Mouse (Mus musculus) midbrain, embryonic 14.5 days (tissue): ENCODE results near the gene Pgpep1. TPM values are rescaled to one million over a fixed set of nuclear protein-coding genes. Genes with fewer than 3 reads are reported as not detected.

Experiments used
- ATAC-seq: fragments of 200-750 bp; cut with Nextera tagmentation; 2 replicates; pipeline ENCODE4 v1.8.0; 2017; ENCODE audit warnings: moderate number of reproducible peaks, moderate library complexity; ENCODE audit not compliant: low FRiP score, low TSS enrichment
- DNase-seq: peaks from one replicate; pipeline ENCODE4 v3.0.0-alpha.2; 2015
- H3K27ac ChIP-seq: fragments of 300-500 bp; sonication (generic); replicated peaks from 2 replicates; pipeline ENCODE4 v1.5.1; 2014; ENCODE audit warnings: mild to moderate bottlenecking, low read depth, low read length, moderate library complexity
- H3K27me3 ChIP-seq: fragments of 300-500 bp; sonication (generic); 2 replicates; pipeline ENCODE4 v1.6.1; 2014; ENCODE audit warnings: low read length, control low read depth, mixed read lengths; ENCODE audit not compliant: control insufficient read depth, insufficient read depth
- H3K36me3 ChIP-seq: fragments of 300-500 bp; sonication (generic); 2 replicates; pipeline ENCODE4 v1.6.1; 2014; ENCODE audit warnings: low read length, control low read depth; ENCODE audit not compliant: control insufficient read depth, insufficient read depth
- H3K4me1 ChIP-seq: fragments of 300-500 bp; sonication (generic); 2 replicates; pipeline ENCODE4 v1.6.1; 2014; ENCODE audit warnings: mild to moderate bottlenecking, antibody characterized with exemption, low read length, control low read depth; ENCODE audit not compliant: control insufficient read depth, insufficient read depth
- H3K4me2 ChIP-seq: fragments of 300-500 bp; sonication (generic); 2 replicates; pipeline ENCODE4 v1.6.1; 2014; ENCODE audit warnings: mild to moderate bottlenecking, low read length, moderate library complexity
- H3K4me3 ChIP-seq: fragments of 300-500 bp; sonication (generic); replicated peaks from 2 replicates; pipeline ENCODE4 v1.5.1; 2014; ENCODE audit warnings: low read depth, low read length
- H3K9ac ChIP-seq: fragments of 300-500 bp; sonication (generic); replicated peaks from 2 replicates; pipeline ENCODE4 v1.6.1; 2014; ENCODE audit warnings: mild to moderate bottlenecking, low read length, moderate library complexity
- H3K9me3 ChIP-seq: fragments of 300-500 bp; sonication (generic); 2 replicates; pipeline ENCODE4 v1.6.1; 2016; ENCODE audit warnings: low read length, control low read depth, mixed read lengths; ENCODE audit not compliant: control insufficient read depth
- WGBS: fragments of 180-500 bp; shearing (Covaris S2); extraction: QIAGEN DNeasy Blood & Tissue Kit; methylation state at CpG from one replicate; pipeline ENCODE4 v1.1.7; 2014; 5-methylcytosine and 5-hydroxymethylcytosine counted together
- polyA plus RNA-seq: library from polyadenylated mRNA; unstranded; fragments of >200 nt; fragmentation: Nextera tagmentation; extraction: Ambion mirVana; gene quantifications from 2 replicates; pipeline ENCODE4 v1.2.1, GENCODE M21; 2014

Gene Pgpep1
- polyA plus RNA-seq, 1 experiment from 2014 or later: 95.8 TPM

DNA sequence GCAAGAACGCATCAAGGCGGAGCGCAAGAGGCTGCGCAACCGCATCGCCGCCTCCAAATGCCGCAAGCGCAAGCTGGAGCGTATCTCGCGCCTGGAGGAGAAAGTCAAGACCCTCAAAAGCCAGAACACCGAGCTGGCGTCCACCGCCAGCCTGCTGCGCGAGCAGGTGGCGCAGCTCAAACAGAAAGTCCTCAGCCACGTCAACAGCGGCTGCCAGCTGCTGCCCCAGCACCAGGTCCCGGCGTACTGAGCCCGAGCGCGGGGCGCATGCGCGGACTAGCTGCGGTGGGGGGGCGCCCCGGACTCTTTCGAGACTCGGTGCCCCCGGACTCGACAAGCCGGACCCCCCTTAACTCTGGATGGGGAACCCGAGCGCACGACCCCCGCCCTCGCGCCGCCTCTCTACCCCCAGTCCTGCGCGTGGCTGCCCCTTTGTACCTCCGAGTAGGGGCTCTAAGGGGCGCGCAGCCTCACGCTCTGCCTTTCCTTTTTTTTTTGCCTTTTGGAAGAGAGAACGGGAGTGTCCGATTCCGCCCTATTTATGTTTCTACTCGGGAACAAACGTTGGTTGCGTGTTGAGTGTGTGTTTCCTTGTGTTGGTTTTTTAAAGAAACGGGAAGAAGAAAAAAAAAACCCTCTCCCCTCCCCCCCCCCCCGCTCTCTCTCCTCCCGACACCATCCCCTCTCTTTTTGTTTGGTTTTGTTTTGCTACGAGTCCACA, 39.8 kb upstream of the Pgpep1 start:
- Histone ChIP-seq H3K27me3 (no peaks in the 10 kb centered on the region), H3K9ac (peak overlapping the region; percentile 98), H3K4me1 (peaks cover 39% of the 10 kb centered on the region), H3K4me2 (peak overlapping the region; percentile 59), H3K36me3 (peaks cover 9% of the 10 kb centered on the region; the same call in 1 of the 2 replicates), H3K27ac (peak overlapping the region; percentile 99), H3K9me3 (no peaks in the 10 kb centered on the region), H3K4me3 (peak overlapping the region; percentile 97)
- peak; percentile 90 for DNase-seq
- under 1% methylated on average over 59 of the region's 59 CpGs for WGBS
- ATAC-seq: peak; percentile 15; the same call in 1 of the 2 replicates

GRCm38 (mm10) chr8:70699116-70699833, 39.1 kb upstream of the Pgpep1 start:
- Histone ChIP-seq H3K4me2 (peak overlapping the region; percentile 59), H3K27me3 (no peaks in the 10 kb centered on the region), H3K27ac (peak overlapping the region; percentile 99), H3K9ac (peak overlapping the region; percentile 98), H3K9me3 (no peaks in the 10 kb centered on the region), H3K4me3 (peak overlapping the region; percentile 97), H3K4me1 (peaks cover 39% of the 10 kb centered on the region), H3K36me3 (peaks cover 9% of the 10 kb centered on the region; the same call in 1 of the 2 replicates)
- no peak for DNase-seq
- whole genome bisulfite sequencing: under 1% methylated on average over 89 of the region's 89 CpGs
- peak; percentile 0; the same call in 1 of the 2 replicates for ATAC-seq

DNA sequence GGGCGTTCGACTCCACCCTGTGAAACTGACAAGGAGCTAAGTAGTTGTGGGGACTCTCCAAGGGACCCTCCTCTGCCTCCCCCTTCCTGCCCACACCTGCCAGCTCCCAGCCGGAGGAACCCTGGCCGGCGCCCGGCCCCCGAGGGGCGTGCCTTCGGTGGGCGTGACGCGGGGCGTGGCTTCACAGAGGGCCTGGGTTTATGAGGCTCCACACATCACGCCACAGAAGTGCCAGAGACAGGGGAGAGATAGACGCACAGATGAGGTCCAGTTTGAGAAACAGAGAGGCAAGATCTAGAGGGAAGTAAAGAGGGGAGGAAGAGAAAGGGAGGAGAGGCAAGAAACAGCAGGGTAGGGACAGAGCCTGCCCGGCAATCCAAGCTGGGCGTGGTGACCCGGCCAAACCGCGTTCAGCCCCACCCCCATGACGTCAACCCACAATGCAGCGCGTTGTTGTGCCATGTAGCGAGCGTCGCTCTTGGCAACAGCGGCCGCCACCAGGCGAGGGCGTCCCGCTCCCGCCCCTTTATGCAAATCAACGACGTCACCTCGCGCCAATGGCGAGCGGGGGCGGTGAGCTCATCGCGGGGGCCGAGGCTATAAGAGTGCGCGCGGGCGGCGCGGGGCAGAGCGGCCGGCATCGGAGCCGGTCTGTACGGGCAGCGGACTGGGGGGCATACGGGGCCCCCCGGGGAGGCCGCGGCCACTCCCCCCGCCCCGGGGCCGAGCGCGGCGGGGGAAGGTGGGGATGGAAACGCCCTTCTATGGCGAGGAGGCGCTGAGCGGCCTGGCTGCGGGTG, 38.3 kb upstream of the Pgpep1 start, which contains the start of gene Jund:
Jund (plus strand) TSS at position 640 of the 800 bp plus-strand sequence.
- Histone ChIP-seq H3K36me3 (peaks cover 9% of the 10 kb centered on the region; the same call in 1 of the 2 replicates), H3K4me2 (peak within 1 kb of the TSS; percentile 59), H3K4me3 (peak within 1 kb of the TSS; percentile 97), H3K27ac (peak within 1 kb of the TSS; percentile 99), H3K27me3 (no peaks in the 10 kb centered on the region), H3K4me1 (peaks cover 39% of the 10 kb centered on the region), H3K9ac (peak within 1 kb of the TSS; percentile 98), H3K9me3 (no peaks in the 10 kb centered on the region)
- ATAC-seq (peak; percentile 91), DNase-seq (peak; percentile 100)
- under 1% methylated on average over 67 of the region's 69 CpGs for WGBS

- H3K9ac ChIP-seq: peak overlapping the region; percentile 57; the same call in 1 of the 2 replicates
- DNase-seq (no peak), ATAC-seq (no peak)
- peaks cover 39% of the 10 kb centered on the region for H3K4me1 ChIP-seq
- H3K9me3 ChIP-seq: no peaks in the 10 kb centered on the region
- 0 out of 2 replicates have a peak, but pooled peaks cover 1% of the 10 kb centered on the region for H3K36me3 ChIP-seq
- peak overlapping the region; percentile 59 for H3K4me2 ChIP-seq
- H3K4me3 ChIP-seq: peak overlapping the region; percentile 97
- H3K27me3 ChIP-seq: no peaks in the 10 kb centered on the region
- WGBS: 72% methylated on average over 12 of the region's 12 CpGs
- peak overlapping the region; percentile 99 for H3K27ac ChIP-seq
These were observed 37.4 kb upstream of the Pgpep1 start for GRCm38 (mm10) chr8:70697366-70698250.

GRCm38 (mm10) chr8:70696946-70697345, 36.8 kb upstream of the Pgpep1 start:
- 0 out of 2 replicates have a peak overlapping the region, but pooled peaks have one; percentile 43 for H3K9ac ChIP-seq
- peaks cover 36% of the 10 kb centered on the region for H3K4me1 ChIP-seq
- no peaks in the 10 kb centered on the region for H3K27me3 ChIP-seq
- peak overlapping the region; percentile 49 for H3K27ac ChIP-seq
- peak overlapping the region; percentile 53 for H3K4me2 ChIP-seq
- ATAC-seq (no peak), DNase-seq (no peak)
- 44% methylated on average over 4 of the region's 4 CpGs for WGBS
- H3K4me3 ChIP-seq: no peak overlapping the region
- no peaks in the 10 kb centered on the region for H3K36me3 ChIP-seq
- H3K9me3 ChIP-seq: no peaks in the 10 kb centered on the region

- ATAC-seq: no peak
- Histone ChIP-seq H3K27me3 (no peaks in the 10 kb centered on the region), H3K4me2 (peak overlapping the region; percentile 53), H3K36me3 (no peaks in the 10 kb centered on the region), H3K4me1 (peaks cover 35% of the 10 kb centered on the region), H3K27ac (peak overlapping the region; percentile 49), H3K9ac (0 out of 2 replicates have a peak overlapping the region, but pooled peaks have one; percentile 43), H3K4me3 (0 out of 2 replicates have a peak overlapping the region, but pooled peaks have one; percentile 19), H3K9me3 (no peaks in the 10 kb centered on the region)
- WGBS: 6% methylated on average over 31 of the region's 31 CpGs
- peak; percentile 86 for DNase-seq
These were observed 36.1 kb upstream of the Pgpep1 start for GRCm38 (mm10) chr8:70696019-70696885.

DNA sequence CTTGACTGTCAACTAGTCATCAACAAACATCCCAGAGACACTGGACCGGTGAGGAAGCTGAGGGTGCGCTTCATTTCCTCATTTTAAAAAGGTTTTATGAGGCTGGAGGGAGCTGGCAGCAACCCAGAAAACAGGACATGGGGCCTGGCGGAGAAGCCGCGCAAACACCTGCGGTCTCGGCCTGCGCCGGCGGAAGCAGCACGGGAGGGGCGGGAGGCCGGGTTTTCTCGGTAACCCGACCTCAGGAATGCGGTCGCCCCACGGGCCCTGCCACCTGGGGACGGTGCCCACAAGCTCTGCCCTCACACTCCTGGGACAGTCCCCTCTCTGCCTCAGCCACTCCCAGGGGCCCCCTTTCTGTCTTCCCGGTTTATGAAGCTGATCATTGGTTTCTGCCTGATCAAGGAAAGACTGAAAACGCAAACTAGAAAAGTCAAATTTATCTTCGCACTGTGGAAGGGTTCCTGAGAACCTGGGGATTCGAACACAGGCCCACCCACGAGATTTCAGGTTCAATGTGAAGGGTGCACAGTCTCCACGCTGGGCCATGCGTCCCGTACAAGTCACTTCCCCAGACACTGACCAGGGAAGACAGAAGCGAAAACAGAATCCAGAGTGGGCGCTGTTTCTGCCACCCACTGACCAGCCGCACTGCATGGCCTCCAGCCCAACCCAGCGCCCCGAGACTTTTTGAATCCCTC, 35.3 kb upstream of the Pgpep1 start:
- H3K27me3 ChIP-seq: no peaks in the 10 kb centered on the region
- H3K36me3 ChIP-seq: no peaks in the 10 kb centered on the region
- no peak overlapping the region for H3K4me2 ChIP-seq
- no peak for ATAC-seq
- no peaks in the 10 kb centered on the region for H3K9me3 ChIP-seq
- no peak overlapping the region for H3K27ac ChIP-seq
- H3K9ac ChIP-seq: no peak overlapping the region
- WGBS: 41% methylated on average over 32 of the region's 32 CpGs
- H3K4me1 ChIP-seq: peaks cover 32% of the 10 kb centered on the region
- no peak overlapping the region for H3K4me3 ChIP-seq
- DNase-seq: no peak
